Mouse (Mus musculus) right cerebral cortex, adult 18-20 months (tissue): Measurements from ENCODE around the gene Gm10837.
"Not testable (repeated sequence)": the region's sequence is repeated elsewhere in the genome, so short reads cannot be mapped to it uniquely, and the experiment has no call there.

ENCODE experiments used
- DNase-seq: peaks from one replicate; pipeline ENCODE4 v3.0.0; 2022; ENCODE audit warnings: mixed read lengths

The Gm10837 gene

GRCm38 (mm10) chr14:122490441-122491328 lies at the start of gene Gm10837:
Gm10837 (plus strand) TSS chr14:122490586.
- DNase-seq = no peak

- no peak for DNase-seq
Observed at GRCm38 (mm10) chr14:122449601-122450495, 40.5 kb upstream of the Gm10837 start.

GRCm38 (mm10) chr14:122450496-122451382 lies 39.6 kb upstream of the Gm10837 start, which contains the start of gene Gm5089:
Gm5089 (minus strand) TSS chr14:122451115.
- DNase-seq = peak; percentile 51

GRCm38 (mm10) chr14:122451551-122452145 lies 38.7 kb upstream of the Gm10837 start:
- DNase-seq = no peak

GRCm38 (mm10) chr14:122452701-122453387 lies 37.5 kb upstream of the Gm10837 start:
- DNase-seq = no peak

GRCm38 (mm10) chr14:122453388-122453995 lies 36.9 kb upstream of the Gm10837 start:
- peak; percentile 29 for DNase-seq

GRCm38 (mm10) chr14:122453996-122454738 lies 36.2 kb upstream of the Gm10837 start:
- no peak for DNase-seq

- DNase-seq = no peak
Observed at GRCm38 (mm10) chr14:122454901-122455561, 35.4 kb upstream of the Gm10837 start.

- DNase-seq = no peak
Observed at GRCm38 (mm10) chr14:122455562-122455958, 34.8 kb upstream of the Gm10837 start.

- not testable (repeated sequence) for DNase-seq
Observed at GRCm38 (mm10) chr14:122459332-122459731, 31.1 kb upstream of the Gm10837 start.

- DNase-seq = no peak
Observed at GRCm38 (mm10) chr14:122459776-122460175, 30.6 kb upstream of the Gm10837 start.

- DNase-seq = no peak
Observed at GRCm38 (mm10) chr14:122460226-122460625, 30.2 kb upstream of the Gm10837 start.

- DNase-seq = no peak
Observed at GRCm38 (mm10) chr14:122461500-122461899, 28.9 kb upstream of the Gm10837 start.

GRCm38 (mm10) chr14:122461966-122462365 lies 28.4 kb upstream of the Gm10837 start:
- DNase-seq = no peak

GRCm38 (mm10) chr14:122462689-122463079 lies 27.7 kb upstream of the Gm10837 start:
- no peak for DNase-seq

GRCm38 (mm10) chr14:122463080-122463691 lies 27.2 kb upstream of the Gm10837 start:
- no peak for DNase-seq

- not testable (repeated sequence) for DNase-seq
Observed at GRCm38 (mm10) chr14:122463734-122464341, 26.5 kb upstream of the Gm10837 start.

GRCm38 (mm10) chr14:122464351-122464762 lies 26.0 kb upstream of the Gm10837 start:
- no peak for DNase-seq
